Mouse (Mus musculus): ENCODE data around the gene Tns4. TPM values are rescaled to one million over a fixed set of nuclear protein-coding genes. Genes with fewer than 3 reads are reported as not detected.

Tns4 gene
- polyA plus RNA-seq, 1 experiment from 2014 or later, result 0.13 TPM

GRCm38 (mm10) chr11:99026899-99027440 lies 62.1 kb downstream of the Tns4 start:
- no peak overlapping the region for H3K27ac ChIP-seq (ENCODE audit: low read depth, low read length)
- H3K4me3 ChIP-seq (ENCODE audit: low read depth, low read length), result no peak overlapping the region
- no peak for ATAC-seq (replicated peaks; ENCODE audit: insufficient number of reproducible peaks, low FRiP score, low TSS enrichment)
- no peak overlapping the region for H3K9ac ChIP-seq (ENCODE audit: low read depth, low read length)
- 79% methylated on average over 12 of the region's 12 CpGs for WGBS (ENCODE audit: insufficient replicate concordance)
- no peaks in the 10 kb centered on the region for H3K27me3 ChIP-seq (ENCODE audit: control insufficient read depth, insufficient read depth, low read length)
- no peak overlapping the region for H3K4me2 ChIP-seq
- H3K4me1 ChIP-seq (ENCODE audit: control insufficient read depth, insufficient read depth, low read length), result no peaks in the 10 kb centered on the region
- H3K36me3 ChIP-seq (ENCODE audit: control insufficient read depth, insufficient read depth, low read length), result no peaks in the 10 kb centered on the region
- H3K9me3 ChIP-seq (replicated peaks; ENCODE audit: control insufficient read depth, low read length), result no peaks in the 10 kb centered on the region

- no peak for ATAC-seq (replicated peaks; ENCODE audit: insufficient number of reproducible peaks, low FRiP score, low TSS enrichment)
- no peaks in the 10 kb centered on the region for H3K9me3 ChIP-seq (replicated peaks; ENCODE audit: control insufficient read depth, low read length)
- peaks cover 6% of the 10 kb centered on the region; the same call in 1 of the 2 replicates for H3K36me3 ChIP-seq (ENCODE audit: control insufficient read depth, insufficient read depth, low read length)
- no peaks in the 10 kb centered on the region for H3K27me3 ChIP-seq (ENCODE audit: control insufficient read depth, insufficient read depth, low read length)
- H3K4me3 ChIP-seq (ENCODE audit: low read depth, low read length), result no peak overlapping the region
- H3K4me2 ChIP-seq, result no peak overlapping the region
- WGBS (ENCODE audit: insufficient replicate concordance), result 88% methylated on average over 6 of the region's 6 CpGs
- no peak overlapping the region for H3K27ac ChIP-seq (ENCODE audit: low read depth, low read length)
- no peaks in the 10 kb centered on the region for H3K4me1 ChIP-seq (ENCODE audit: control insufficient read depth, insufficient read depth, low read length)
- no peak overlapping the region for H3K9ac ChIP-seq (ENCODE audit: low read depth, low read length)
Measured at GRCm38 (mm10) chr11:99025878-99026277, 63.2 kb downstream of the Tns4 start.

GRCm38 (mm10) chr11:99024468-99025134 lies 64.5 kb downstream of the Tns4 start:
- H3K4me3 ChIP-seq (ENCODE audit: low read depth, low read length), result peak overlapping the region; percentile 89
- H3K36me3 ChIP-seq (ENCODE audit: control insufficient read depth, insufficient read depth, low read length), result peaks cover 16% of the 10 kb centered on the region
- H3K9ac ChIP-seq (ENCODE audit: low read depth, low read length), result no peak overlapping the region
- no peaks in the 10 kb centered on the region for H3K9me3 ChIP-seq (replicated peaks; ENCODE audit: control insufficient read depth, low read length)
- peak; percentile 5; the same call in 1 of the 2 replicates for ATAC-seq (replicated peaks; ENCODE audit: insufficient number of reproducible peaks, low FRiP score, low TSS enrichment)
- no peaks in the 10 kb centered on the region for H3K4me1 ChIP-seq (ENCODE audit: control insufficient read depth, insufficient read depth, low read length)
- H3K27me3 ChIP-seq (ENCODE audit: control insufficient read depth, insufficient read depth, low read length), result no peaks in the 10 kb centered on the region
- H3K4me2 ChIP-seq, result peak overlapping the region; percentile 54
- WGBS (ENCODE audit: insufficient replicate concordance), result 46% methylated on average over 18 of the region's 18 CpGs
- H3K27ac ChIP-seq (ENCODE audit: low read depth, low read length), result no peak overlapping the region

- peak within 1 kb of the TSS; percentile 63 for H3K4me2 ChIP-seq
- no peaks in the 10 kb centered on the region for H3K4me1 ChIP-seq (ENCODE audit: control insufficient read depth, insufficient read depth, low read length)
- H3K4me3 ChIP-seq (ENCODE audit: low read depth, low read length), result peak within 1 kb of the TSS; percentile 89
- WGBS (ENCODE audit: insufficient replicate concordance), result under 1% methylated on average over 54 of the region's 54 CpGs
- H3K36me3 ChIP-seq (ENCODE audit: control insufficient read depth, insufficient read depth, low read length), result peaks cover 19% of the 10 kb centered on the region
- peak within 1 kb of the TSS; percentile 93 for H3K9ac ChIP-seq (ENCODE audit: low read depth, low read length)
- H3K27ac ChIP-seq (ENCODE audit: low read depth, low read length), result peak within 1 kb of the TSS; percentile 68
- H3K9me3 ChIP-seq (replicated peaks; ENCODE audit: control insufficient read depth, low read length), result no peaks in the 10 kb centered on the region
- peak; percentile 89 for ATAC-seq (replicated peaks; ENCODE audit: insufficient number of reproducible peaks, low FRiP score, low TSS enrichment)
- no peaks in the 10 kb centered on the region for H3K27me3 ChIP-seq (ENCODE audit: control insufficient read depth, insufficient read depth, low read length)
Measured at GRCm38 (mm10) chr11:99023500-99024467, 65.3 kb downstream of the Tns4 start, which contains the start of gene Top2a. TSS of gene Top2a (minus strand) at chr11:99024189.

GRCm38 (mm10) chr11:99023094-99023493 lies 66.0 kb downstream of the Tns4 start:
- ATAC-seq (replicated peaks; ENCODE audit: insufficient number of reproducible peaks, low FRiP score, low TSS enrichment), result no peak
- peak overlapping the region; percentile 63 for H3K4me2 ChIP-seq
- H3K4me3 ChIP-seq (ENCODE audit: low read depth, low read length), result peak overlapping the region; percentile 89
- H3K4me1 ChIP-seq (ENCODE audit: control insufficient read depth, insufficient read depth, low read length), result no peaks in the 10 kb centered on the region
- 9% methylated on average over 4 of the region's 4 CpGs for WGBS (ENCODE audit: insufficient replicate concordance)
- peaks cover 20% of the 10 kb centered on the region for H3K36me3 ChIP-seq (ENCODE audit: control insufficient read depth, insufficient read depth, low read length)
- H3K9me3 ChIP-seq (replicated peaks; ENCODE audit: control insufficient read depth, low read length), result no peaks in the 10 kb centered on the region
- peak overlapping the region; percentile 93 for H3K9ac ChIP-seq (ENCODE audit: low read depth, low read length)
- H3K27ac ChIP-seq (ENCODE audit: low read depth, low read length), result no peak overlapping the region
- H3K27me3 ChIP-seq (ENCODE audit: control insufficient read depth, insufficient read depth, low read length), result no peaks in the 10 kb centered on the region

GRCm38 (mm10) chr11:99022384-99022933 lies 66.6 kb downstream of the Tns4 start:
- H3K4me2 ChIP-seq, result peak overlapping the region; percentile 63

GRCm38 (mm10) chr11:99019844-99020243 lies 69.3 kb downstream of the Tns4 start:
- Histone ChIP-seq H3K36me3 (ENCODE audit: control insufficient read depth, insufficient read depth, low read length) (peaks cover 39% of the 10 kb centered on the region), H3K9me3 (replicated peaks; ENCODE audit: control insufficient read depth, low read length) (no peaks in the 10 kb centered on the region), H3K27me3 (ENCODE audit: control insufficient read depth, insufficient read depth, low read length) (no peaks in the 10 kb centered on the region), H3K27ac (ENCODE audit: low read depth, low read length) (no peak overlapping the region), H3K9ac (ENCODE audit: low read depth, low read length) (no peak overlapping the region), H3K4me1 (ENCODE audit: control insufficient read depth, insufficient read depth, low read length) (no peaks in the 10 kb centered on the region), H3K4me3 (ENCODE audit: low read depth, low read length) (no peak overlapping the region), H3K4me2 (no peak overlapping the region)
- WGBS (ENCODE audit: insufficient replicate concordance), result 92% methylated on average over 6 of the region's 6 CpGs
- no peak for ATAC-seq (replicated peaks; ENCODE audit: insufficient number of reproducible peaks, low FRiP score, low TSS enrichment)

More at GRCm38 (mm10) chr11:99022384-99022933, 66.6 kb downstream of the Tns4 start:
- peaks cover 26% of the 10 kb centered on the region for H3K36me3 ChIP-seq (ENCODE audit: control insufficient read depth, insufficient read depth, low read length)
- H3K9me3 ChIP-seq (replicated peaks; ENCODE audit: control insufficient read depth, low read length), result no peaks in the 10 kb centered on the region
- H3K27ac ChIP-seq (ENCODE audit: low read depth, low read length), result no peak overlapping the region
- WGBS (ENCODE audit: insufficient replicate concordance), result 82% methylated on average over 5 of the region's 5 CpGs
- 0 out of 2 replicates have a peak overlapping the region, but pooled peaks have one; percentile 29 for H3K9ac ChIP-seq (ENCODE audit: low read depth, low read length)
- no peak for ATAC-seq (replicated peaks; ENCODE audit: insufficient number of reproducible peaks, low FRiP score, low TSS enrichment)
- peak overlapping the region; percentile 89 for H3K4me3 ChIP-seq (ENCODE audit: low read depth, low read length)
- no peaks in the 10 kb centered on the region for H3K27me3 ChIP-seq (ENCODE audit: control insufficient read depth, insufficient read depth, low read length)
- no peaks in the 10 kb centered on the region for H3K4me1 ChIP-seq (ENCODE audit: control insufficient read depth, insufficient read depth, low read length)
